Mouse (Mus musculus): ENCODE measurements around the gene Psmd6.

The Psmd6 gene

GRCm38 (mm10) chr14:14064486-14065141, 56.2 kb downstream of the Psmd6 start:
- no peak for DNase-seq (ENCODE audit: low spot score)

- no peak for DNase-seq (ENCODE audit: low spot score)
Observed at GRCm38 (mm10) chr14:14063382-14063781, 57.4 kb downstream of the Psmd6 start.

- no peak for DNase-seq (ENCODE audit: low spot score)
Observed at GRCm38 (mm10) chr14:14062531-14063245, 58.1 kb downstream of the Psmd6 start.
